ENCODE assay signal across 12 mouse cellular contexts in the genomic region with DNA sequence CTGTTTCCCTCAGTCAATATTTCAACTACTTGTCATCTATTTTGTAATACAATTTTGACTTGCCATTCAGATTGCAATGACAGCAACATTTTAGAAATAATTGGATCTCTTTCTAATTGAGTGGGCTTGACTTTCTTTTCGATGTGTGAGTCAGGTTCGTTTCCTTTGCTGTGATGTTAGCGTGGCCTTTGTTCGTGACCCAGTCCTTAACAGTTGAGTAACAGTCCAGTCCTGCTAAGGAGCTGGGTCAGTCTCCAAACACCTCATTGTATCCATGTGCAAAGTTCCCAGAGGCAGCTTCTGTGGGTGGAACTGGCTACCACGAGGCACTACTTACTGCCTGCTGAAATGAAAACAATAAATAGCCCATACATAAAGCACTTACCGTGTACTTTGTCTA.
"Had no signal": no experiment of that assay in that cellular context is flagged by ENCODE, and none has a peak within 500 bp of the region (broad histone marks: within the 10 kb centered on the region; RNA-seq: fewer than 3 reads in every experiment).

No protein-coding gene starts in this region.

- H3K9ac ChIP-seq: limb, embryonic 15.5 days; liver, embryonic 12.5 days; lung, embryonic 15.5 days; midbrain, embryonic 12.5 days; neural tube, embryonic 15.5 days had no signal

- ATAC-seq: liver, embryonic 12.5 days had no signal

- H3K4me3 ChIP-seq: left cerebral cortex, adult 2 months; limb, embryonic 15.5 days; liver, embryonic 12.5 days; lung, embryonic 15.5 days; midbrain, embryonic 12.5 days; myocyte; neural tube, embryonic 15.5 days had no signal

- H3K27ac ChIP-seq: left cerebral cortex, adult 2 months; limb, embryonic 15.5 days; liver, embryonic 12.5 days; lung, embryonic 15.5 days; midbrain, embryonic 12.5 days; neural tube, embryonic 15.5 days; stomach, postnatal 0 days had no signal

- H3K4me2 ChIP-seq: limb, embryonic 15.5 days; liver, embryonic 12.5 days; lung, embryonic 15.5 days; midbrain, embryonic 12.5 days; neural tube, embryonic 15.5 days had no signal

- H3K27me3 ChIP-seq: liver, embryonic 12.5 days; lung, embryonic 15.5 days; midbrain, embryonic 12.5 days; neural tube, embryonic 15.5 days had no signal

- H3K9me3 ChIP-seq: limb, embryonic 15.5 days; liver, embryonic 12.5 days; lung, embryonic 15.5 days; midbrain, embryonic 12.5 days; neural tube, embryonic 15.5 days had no signal

- H3K36me3 ChIP-seq: limb, embryonic 15.5 days; liver, embryonic 12.5 days; lung, embryonic 15.5 days; midbrain, embryonic 12.5 days; neural tube, embryonic 15.5 days had no signal

- H3K4me1 ChIP-seq: limb, embryonic 15.5 days; liver, embryonic 12.5 days; lung, embryonic 15.5 days; midbrain, embryonic 12.5 days; neural tube, embryonic 15.5 days had no signal

- DNase-seq: kidney, adult 8-10 months; kidney, postnatal 25 days; right cerebral cortex, adult 18-20 months; thymus, postnatal 14 days had no signal
